ENCODE assay signal across 29 mouse cellular contexts in genomic region chr3:144475891-144476290, GRCm38 (mm10).
"Had no signal": no experiment of that assay in that cellular context is flagged by ENCODE, and none has a peak within 500 bp of the region (broad histone marks: within the 10 kb centered on the region; RNA-seq: fewer than 3 reads in every experiment).

No protein-coding gene starts in this region.

- H3K4me1 ChIP-seq: liver, embryonic 15.5 days had no signal

- H3K27ac ChIP-seq: left cerebral cortex, adult 2 months; limb, embryonic 10.5 days; limb, embryonic 12.5 days; limb, embryonic 13.5 days; limb, embryonic 15.5 days; liver, embryonic 12.5 days; liver, embryonic 13.5 days; liver, embryonic 14.5 days; liver, embryonic 15.5 days; lung, embryonic 15.5 days; macrophage; midbrain, embryonic 10.5 days; midbrain, embryonic 12.5 days; midbrain, embryonic 13.5 days; midbrain, embryonic 15.5 days had no signal

- DNase-seq: left cerebral cortex, postnatal 4 days; liver; liver, embryonic 13.5 days; liver, postnatal 0 days; lung, adult 18-20 months; lung, adult 2 months; lung, embryonic 14.5 days; lung, postnatal 10 days; lung, postnatal 14 days; lung, postnatal 36 days; lung, postnatal 4 days; midbrain, embryonic 14.5 days had no signal

- H3K4me2 ChIP-seq: limb, embryonic 12.5 days; limb, embryonic 13.5 days; limb, embryonic 15.5 days; liver, embryonic 11.5 days; liver, embryonic 12.5 days; liver, embryonic 13.5 days; liver, embryonic 15.5 days; lung, embryonic 14.5 days; lung, embryonic 15.5 days; midbrain, embryonic 11.5 days; midbrain, embryonic 12.5 days; midbrain, embryonic 13.5 days; midbrain, embryonic 15.5 days had no signal

- H3K27me3 ChIP-seq: limb, embryonic 12.5 days; limb, embryonic 13.5 days; limb, embryonic 15.5 days; liver, embryonic 12.5 days; liver, embryonic 13.5 days; liver, embryonic 15.5 days; lung, embryonic 15.5 days; megakaryocyte, embryonic 14.5 days; midbrain, embryonic 12.5 days; midbrain, embryonic 13.5 days; midbrain, embryonic 15.5 days had no signal

- H3K36me3 ChIP-seq: limb, embryonic 10.5 days; limb, embryonic 12.5 days; limb, embryonic 13.5 days; limb, embryonic 15.5 days; liver, embryonic 12.5 days; liver, embryonic 13.5 days; liver, embryonic 15.5 days; lung, embryonic 15.5 days; midbrain, embryonic 10.5 days; midbrain, embryonic 12.5 days; midbrain, embryonic 13.5 days; midbrain, embryonic 15.5 days had no signal

- H3K4me3 ChIP-seq: left cerebral cortex, adult 2 months; limb, embryonic 10.5 days; limb, embryonic 12.5 days; limb, embryonic 13.5 days; limb, embryonic 15.5 days; liver, embryonic 12.5 days; liver, embryonic 13.5 days; liver, embryonic 15.5 days; lung, embryonic 15.5 days; megakaryocyte, embryonic 14.5 days; midbrain, embryonic 10.5 days; midbrain, embryonic 12.5 days; midbrain, embryonic 13.5 days; midbrain, embryonic 15.5 days had no signal

- H3K9me3 ChIP-seq: limb, embryonic 10.5 days; limb, embryonic 12.5 days; limb, embryonic 13.5 days; limb, embryonic 15.5 days; liver, embryonic 12.5 days; liver, embryonic 13.5 days; liver, embryonic 15.5 days; lung, embryonic 15.5 days; megakaryocyte, embryonic 14.5 days; midbrain, embryonic 10.5 days; midbrain, embryonic 12.5 days; midbrain, embryonic 13.5 days; midbrain, embryonic 15.5 days had no signal

- H3K9ac ChIP-seq: limb, embryonic 12.5 days; limb, embryonic 13.5 days; limb, embryonic 15.5 days; liver, embryonic 12.5 days; liver, embryonic 13.5 days; liver, embryonic 14.5 days; liver, embryonic 15.5 days; liver, postnatal 0 days; lung, embryonic 14.5 days; lung, embryonic 15.5 days; midbrain, embryonic 12.5 days; midbrain, embryonic 13.5 days; midbrain, embryonic 15.5 days had no signal
